ENCODE assay signal across 9 mouse cellular contexts in the genomic region with DNA sequence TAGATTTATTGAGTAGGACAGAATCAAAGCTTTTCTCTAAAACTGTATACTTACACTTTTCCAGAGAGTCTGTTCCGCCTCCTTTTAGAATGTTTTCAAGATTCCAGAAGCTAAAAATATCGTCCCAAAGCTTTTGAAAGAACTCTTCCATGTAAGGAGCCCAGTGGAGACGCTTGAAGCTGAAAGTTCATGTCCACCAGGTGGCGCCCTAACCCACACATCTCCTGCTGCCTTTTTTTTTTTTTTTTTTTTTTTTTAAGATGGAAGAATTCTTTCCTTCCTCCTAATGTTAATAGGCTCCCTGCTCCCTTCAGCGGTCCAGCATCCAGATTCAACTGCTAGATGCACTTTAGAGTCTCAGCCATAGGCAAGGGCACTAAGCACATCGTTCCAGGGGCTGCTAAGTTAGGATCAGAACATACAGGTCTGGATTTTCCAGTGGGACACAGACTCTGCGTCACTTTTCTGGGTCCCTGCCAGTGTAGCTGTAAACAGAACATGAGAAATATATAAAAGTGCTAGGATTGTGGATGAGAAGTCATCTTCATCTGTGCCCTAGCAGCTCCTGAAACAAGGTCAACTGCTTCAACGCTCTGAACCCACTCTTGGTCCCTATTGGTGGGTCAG. TPM values are rescaled to one million over a fixed set of nuclear protein-coding genes. Genes with fewer than 3 reads are reported as not detected.
DNase-seq lines count a peak whose midpoint lies in the region; ATAC-seq and TF ChIP-seq lines count a peak whose summit lies in the region.
"Had no signal": no experiment of that assay in that cellular context is flagged by ENCODE, and none has a peak within 500 bp of the region (broad histone marks: within the 10 kb centered on the region; RNA-seq: fewer than 3 reads in every experiment).

No protein-coding gene starts in this region.

- peak; percentile 97 for DNase-seq in heart, adult 11 months
- DNase-seq in adrenal gland, postnatal 10 days = peak; percentile 90
- peak; percentile 74 for DNase-seq in embryo, embryonic 9.5 days (ENCODE audit: extremely low spot score)
- DNase-seq in heart, postnatal 0 days (ENCODE audit: low spot score) = peak; percentile 85
- DNase-seq in left cerebral cortex, postnatal 10 days (ENCODE audit: extremely low spot score in 1 of 2, low spot score in 2 of 2) = peak; percentile 88 to 92
- peak; percentile 78 for DNase-seq in neural tube, embryonic 11.5 days (ENCODE audit: low spot score)

- no peak overlapping the region for H3K4me2 ChIP-seq in heart, embryonic 12.5 days
- no peak overlapping the region for H3K4me2 ChIP-seq in heart, postnatal 0 days (ENCODE audit: low read depth, low read length)
- no peak overlapping the region for H3K4me2 ChIP-seq in neural tube, embryonic 11.5 days (ENCODE audit: low read depth)

- H3K9ac ChIP-seq in heart, embryonic 12.5 days = no peak overlapping the region
- no peak overlapping the region for H3K9ac ChIP-seq in heart, postnatal 0 days (replicated peaks; ENCODE audit: low read depth, low read length)
- no peak overlapping the region for H3K9ac ChIP-seq in neural tube, embryonic 11.5 days (ENCODE audit: low read length)

- TF ChIP-seq EP300 in heart, postnatal 0 days (IDR thresholded peaks at IDR 0.05; ENCODE audit: low read depth) = peak; percentile 39; the same call in 1 of the 2 replicates

- H3K27ac ChIP-seq in heart, embryonic 12.5 days (ENCODE audit: poor library complexity, severe bottlenecking) = no peak overlapping the region
- peak overlapping the region; percentile 49; the same call in 1 of the 2 replicates for H3K27ac ChIP-seq in heart, postnatal 0 days (ENCODE audit: low read depth)
- no peak overlapping the region for H3K27ac ChIP-seq in neural tube, embryonic 11.5 days (ENCODE audit: low read depth, low read length)
- peak overlapping the region; percentile 41; the same call in 1 of the 2 replicates for H3K27ac ChIP-seq in testis, adult 2 months (ENCODE audit: control insufficient read depth, insufficient read depth, low read depth, low read length)

- H3K4me3 ChIP-seq in heart, embryonic 12.5 days = no peak overlapping the region
- no peak overlapping the region for H3K4me3 ChIP-seq in heart, postnatal 0 days (ENCODE audit: low read depth, low read length)
- no peak overlapping the region for H3K4me3 ChIP-seq in neural tube, embryonic 11.5 days (ENCODE audit: low read depth, low read length)
- H3K4me3 ChIP-seq in testis, adult 2 months (ENCODE audit: control insufficient read depth, low read depth, low read length) = no peak overlapping the region

- peak; percentile 68 for TF ChIP-seq CTCF in heart, postnatal 0 days (IDR thresholded peaks at IDR 0.05; ENCODE audit: low read depth)
- TF ChIP-seq CTCF in testis, adult 2 months (IDR thresholded peaks at IDR 0.05; ENCODE audit: control insufficient read depth, insufficient read depth, insufficient replicate concordance, low read depth, low read length) = peak; percentile 43; the same call in 1 of the 2 replicates

- no peak for ATAC-seq in heart, embryonic 12.5 days (ENCODE audit: insufficient number of reproducible peaks, low FRiP score)
- no peak for ATAC-seq in heart, postnatal 0 days (ENCODE audit: insufficient read depth, low read depth)
- no peak for ATAC-seq in neural tube, embryonic 11.5 days (ENCODE audit: insufficient read depth, low FRiP score, low TSS enrichment)

- 26% methylated on average over 8 of the region's 8 CpGs for WGBS in heart, embryonic 12.5 days
- WGBS in heart, postnatal 0 days = 27% methylated on average over 8 of the region's 8 CpGs
- WGBS in neural tube, embryonic 11.5 days = 30% methylated on average over 8 of the region's 8 CpGs

- no peak for TF ChIP-seq POLR2A in testis, adult 2 months (IDR thresholded peaks at IDR 0.05; ENCODE audit: control insufficient read depth, low read depth, low read length)

- H3K36me3 ChIP-seq in heart, embryonic 12.5 days = no peaks in the 10 kb centered on the region
- no peaks in the 10 kb centered on the region for H3K36me3 ChIP-seq in heart, postnatal 0 days (replicated peaks; ENCODE audit: control insufficient read depth, insufficient read depth, low read length)
- no peaks in the 10 kb centered on the region for H3K36me3 ChIP-seq in neural tube, embryonic 11.5 days (ENCODE audit: control insufficient read depth, insufficient read depth, low read length)
- H3K36me3 ChIP-seq in testis, adult 2 months (ENCODE audit: control insufficient read depth, insufficient read depth, low read length) = no peaks in the 10 kb centered on the region

- H3K4me1 ChIP-seq in heart, embryonic 12.5 days (replicated peaks) = peaks cover 26% of the 10 kb centered on the region
- peaks cover 11% of the 10 kb centered on the region for H3K4me1 ChIP-seq in heart, postnatal 0 days (ENCODE audit: control insufficient read depth, insufficient read depth)
- peaks cover 6% of the 10 kb centered on the region; the same call in 1 of the 2 replicates for H3K4me1 ChIP-seq in neural tube, embryonic 11.5 days (ENCODE audit: control insufficient read depth, insufficient read depth, low read length)
- H3K4me1 ChIP-seq in testis, adult 2 months (ENCODE audit: control insufficient read depth, insufficient read depth, low read length) = peaks cover 23% of the 10 kb centered on the region

- no peaks in the 10 kb centered on the region for H3K27me3 ChIP-seq in heart, embryonic 12.5 days (replicated peaks)
- no peaks in the 10 kb centered on the region for H3K27me3 ChIP-seq in heart, postnatal 0 days (ENCODE audit: control insufficient read depth, insufficient read depth, low read length)
- peaks cover 7% of the 10 kb centered on the region for H3K27me3 ChIP-seq in neural tube, embryonic 11.5 days (ENCODE audit: control insufficient read depth, insufficient read depth, low read length)
- no peaks in the 10 kb centered on the region; the same call in 1 of the 2 replicates for H3K27me3 ChIP-seq in testis, adult 2 months (ENCODE audit: control insufficient read depth, insufficient read depth, low read length)

- H3K9me3 ChIP-seq in heart, embryonic 12.5 days (replicated peaks) = no peaks in the 10 kb centered on the region
- no peaks in the 10 kb centered on the region for H3K9me3 ChIP-seq in heart, postnatal 0 days (replicated peaks; ENCODE audit: control insufficient read depth, low read length)
- H3K9me3 ChIP-seq in neural tube, embryonic 11.5 days (ENCODE audit: control insufficient read depth, low read length) = no peaks in the 10 kb centered on the region

- intact Hi-C loops in left cerebral cortex, postnatal 10 days (cut with DNase I) = loop anchor here (5.0 kb wide), 1 partner anchor 107 kb away; a partner anchor contains a TSS

RNA-seq across cellular contexts. Expression of a gene that starts 2.5 kb away (rescaled TPM):
- 16.1 and 19.9 TPM in 2 replicates for polyA plus RNA-seq in heart, embryonic 12.5 days (2016; fragmentation: Nextera tagmentation; extraction: Ambion mirVana)
- 10 to 100 TPM; 42.0 to 46.4 TPM for total RNA-seq in adrenal gland, postnatal 10 days (2021)
- 35.0 and 44.6 TPM in 2 replicates for total RNA-seq in heart, postnatal 0 days (2014; rRNA removed; ENCODE audit: low replicate concordance)
- 7.2 and 8.6 TPM in 2 replicates for polyA plus RNA-seq in heart, postnatal 0 days (2015; fragmentation: Nextera tagmentation; extraction: Ambion mirVana)
- total RNA-seq in left cerebral cortex, postnatal 10 days (2021) = 10 to 100 TPM; 11.7 to 13.5 TPM
- polyA plus RNA-seq in neural tube, embryonic 11.5 days (2014; fragmentation: Nextera tagmentation; extraction: Ambion mirVana) = 9.2 and 10.1 TPM in 2 replicates
- polyA plus RNA-seq in testis, adult 2 months (2012; rRNA removed) = 5.5 and 5.9 TPM in 2 replicates

RNA-seq across cellular contexts. Expression of a gene that starts 15.8 kb away (rescaled TPM):
- polyA plus RNA-seq in heart, embryonic 12.5 days (2016; fragmentation: Nextera tagmentation; extraction: Ambion mirVana) = 26.2 and 26.4 TPM in 2 replicates
- total RNA-seq in adrenal gland, postnatal 10 days (2021) = 10 to 100 TPM; 15.9 to 33.2 TPM
- total RNA-seq in heart, postnatal 0 days (2014; rRNA removed; ENCODE audit: low replicate concordance) = 39.9 and 52.6 TPM in 2 replicates
- 43.0 and 46.0 TPM in 2 replicates for polyA plus RNA-seq in heart, postnatal 0 days (2015; fragmentation: Nextera tagmentation; extraction: Ambion mirVana)
- total RNA-seq in left cerebral cortex, postnatal 10 days (2021) = 10 to 100 TPM; 20.6 to 21.4 TPM
- 13.0 and 13.6 TPM in 2 replicates for polyA plus RNA-seq in neural tube, embryonic 11.5 days (2014; fragmentation: Nextera tagmentation; extraction: Ambion mirVana)
- polyA plus RNA-seq in testis, adult 2 months (2012; rRNA removed) = 8.4 and 10.8 TPM in 2 replicates

RNA-seq across cellular contexts. Expression of a gene that starts 19.1 kb away (rescaled TPM):
- 27.2 and 27.7 TPM in 2 replicates for polyA plus RNA-seq in heart, embryonic 12.5 days (2016; fragmentation: Nextera tagmentation; extraction: Ambion mirVana)
- 10 to 100 TPM; 36.9 to 52.9 TPM for total RNA-seq in adrenal gland, postnatal 10 days (2021)
- total RNA-seq in heart, postnatal 0 days (2014; rRNA removed; ENCODE audit: low replicate concordance) = 20.4 and 27.2 TPM in 2 replicates
- 16.2 and 18.3 TPM in 2 replicates for polyA plus RNA-seq in heart, postnatal 0 days (2015; fragmentation: Nextera tagmentation; extraction: Ambion mirVana)
- 100 to 1,000 TPM in 1 of 2 experiments, 10 to 100 TPM in 1; 93.9 to 100 TPM for total RNA-seq in left cerebral cortex, postnatal 10 days (2021)
- 21.1 and 23.7 TPM in 2 replicates for polyA plus RNA-seq in neural tube, embryonic 11.5 days (2014; fragmentation: Nextera tagmentation; extraction: Ambion mirVana)
- 57.8 and 60.3 TPM in 2 replicates for polyA plus RNA-seq in testis, adult 2 months (2012; rRNA removed)

RNA-seq across cellular contexts. Expression of a gene that starts 54.4 kb away (rescaled TPM):
- polyA plus RNA-seq in heart, embryonic 12.5 days (2016; fragmentation: Nextera tagmentation; extraction: Ambion mirVana) = 22.0 TPM in 2 replicates
- total RNA-seq in adrenal gland, postnatal 10 days (2021) = 10 to 100 TPM; 37.0 to 41.3 TPM
- total RNA-seq in heart, postnatal 0 days (2014; rRNA removed; ENCODE audit: low replicate concordance) = 6.7 and 6.9 TPM in 2 replicates
- polyA plus RNA-seq in heart, postnatal 0 days (2015; fragmentation: Nextera tagmentation; extraction: Ambion mirVana) = 12.6 and 13.4 TPM in 2 replicates
- 10 to 100 TPM; 46.3 to 47.0 TPM for total RNA-seq in left cerebral cortex, postnatal 10 days (2021)
- 28.9 and 29.6 TPM in 2 replicates for polyA plus RNA-seq in neural tube, embryonic 11.5 days (2014; fragmentation: Nextera tagmentation; extraction: Ambion mirVana)
- 27.2 and 27.8 TPM in 2 replicates for polyA plus RNA-seq in testis, adult 2 months (2012; rRNA removed)

RNA-seq across cellular contexts. Expression of a gene that starts 57.4 kb away (rescaled TPM):
- 5.4 and 5.9 TPM in 2 replicates for polyA plus RNA-seq in heart, embryonic 12.5 days (2016; fragmentation: Nextera tagmentation; extraction: Ambion mirVana)
- total RNA-seq in adrenal gland, postnatal 10 days (2021) = 1 to 10 TPM; 5.1 to 6.2 TPM
- 2.3 and 4.9 TPM in 2 replicates for total RNA-seq in heart, postnatal 0 days (2014; rRNA removed; ENCODE audit: low replicate concordance)
- polyA plus RNA-seq in heart, postnatal 0 days (2015; fragmentation: Nextera tagmentation; extraction: Ambion mirVana) = 1.7 and 1.8 TPM in 2 replicates
- total RNA-seq in left cerebral cortex, postnatal 10 days (2021) = under 1 TPM in 1 of 2 experiments, not detected in 1; 0.30 TPM
- polyA plus RNA-seq in neural tube, embryonic 11.5 days (2014; fragmentation: Nextera tagmentation; extraction: Ambion mirVana) = 3.3 and 4.1 TPM in 2 replicates
- polyA plus RNA-seq in testis, adult 2 months (2012; rRNA removed) = 0.10 TPM in 1 of 2 replicates, not detected in the other
- total RNA-seq: common myeloid progenitor, adult 5-6 weeks had no signal

Comparison
In these comparisons a context has a peak if more than half of its experiments do, and no peak if none do; other contexts are left out.
1. H3K27ac ChIP-seq: peak in heart, postnatal 0 days (single experiment) and testis, adult 2 months (single experiment); none in heart, embryonic 12.5 days (single experiment) and neural tube, embryonic 11.5 days (single experiment).
2. Peak in every context shown above with its lines, with median percentiles within 50 percentile points of each other: DNase-seq.